Mouse (Mus musculus) natural killer cell, adult 2 months (primary cell): Measurements from ENCODE around the gene Snx12.

ENCODE experiments used
- DNase-seq, 2 experiments: peaks; one replicate each; pipeline ENCODE4 v3.0.0; 2022; ENCODE audit warnings: low spot score in 2 of 2

Gene Snx12

DNA sequence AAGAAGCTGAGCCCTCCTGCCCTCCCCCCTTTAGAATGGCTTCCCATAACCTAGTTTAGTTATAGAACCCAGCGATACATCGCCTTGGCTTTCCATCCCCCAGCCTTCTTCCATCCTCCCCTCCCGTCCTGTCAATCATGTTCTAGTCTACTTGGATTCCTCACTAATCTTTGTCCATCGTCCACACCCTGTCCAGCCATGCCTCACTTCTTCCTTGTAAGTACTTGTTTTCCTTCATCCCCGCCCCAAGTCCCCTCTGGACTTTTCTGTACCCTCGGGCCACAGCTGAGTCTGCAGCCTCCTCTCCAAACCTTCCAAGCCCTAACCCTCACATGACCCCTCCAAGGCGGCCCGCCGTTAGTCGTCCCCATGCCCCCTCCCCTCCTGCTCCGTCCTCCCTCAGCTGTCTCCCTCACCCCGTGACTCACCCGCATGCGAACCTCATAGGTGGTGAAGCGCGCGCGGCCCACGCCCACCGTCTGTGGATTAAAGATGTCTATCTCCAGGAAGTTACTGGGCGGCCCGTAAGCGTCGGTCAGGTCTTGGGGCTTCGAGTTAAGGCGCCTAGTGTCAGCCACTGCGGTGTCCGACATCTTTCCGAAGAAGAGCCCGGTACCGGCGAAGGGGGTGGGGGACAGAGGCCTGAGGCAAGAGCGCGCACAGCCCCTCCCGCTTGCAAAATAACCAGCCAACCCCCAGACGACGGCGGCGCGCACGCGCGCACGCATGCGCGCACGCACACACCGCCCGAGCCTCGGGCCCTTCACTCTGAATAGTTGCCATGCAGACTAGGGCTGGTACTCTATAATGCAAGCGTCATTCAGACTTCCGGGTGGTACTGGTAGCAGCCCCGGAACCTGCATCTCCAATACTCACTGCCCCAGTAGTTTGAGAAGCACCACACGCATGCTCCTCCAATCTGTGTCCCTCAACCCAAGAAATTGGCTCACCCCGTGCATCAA lies at the start of gene Snx12:
Gene Snx12 (minus strand): TSS at position 730 of the 962 bp plus-strand sequence.
- peak; percentile 84 to 87 for DNase-seq

DNA sequence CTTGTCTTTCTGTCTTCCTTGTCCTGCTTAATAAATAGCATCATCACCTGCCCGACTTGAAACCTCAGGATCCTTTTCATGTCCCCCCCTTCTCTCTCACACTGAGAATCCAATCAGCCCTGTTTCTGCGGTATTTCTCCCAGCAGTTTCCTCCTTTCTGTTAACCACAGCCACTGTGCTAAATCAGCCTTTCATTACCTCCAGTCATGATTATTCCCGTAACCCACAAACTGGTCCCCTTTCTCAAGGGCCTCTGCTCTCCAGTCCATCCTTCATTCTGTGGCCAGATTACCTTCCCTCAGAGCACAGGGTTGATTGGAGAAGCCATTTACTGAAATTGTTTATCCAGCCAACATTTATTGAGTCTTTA lies 46.4 kb upstream of the Snx12 start, which contains the start of gene Gm20489:
Gene Gm20489 (minus strand): TSS at position 269 of the 370 bp plus-strand sequence.
- no peak for DNase-seq

DNA sequence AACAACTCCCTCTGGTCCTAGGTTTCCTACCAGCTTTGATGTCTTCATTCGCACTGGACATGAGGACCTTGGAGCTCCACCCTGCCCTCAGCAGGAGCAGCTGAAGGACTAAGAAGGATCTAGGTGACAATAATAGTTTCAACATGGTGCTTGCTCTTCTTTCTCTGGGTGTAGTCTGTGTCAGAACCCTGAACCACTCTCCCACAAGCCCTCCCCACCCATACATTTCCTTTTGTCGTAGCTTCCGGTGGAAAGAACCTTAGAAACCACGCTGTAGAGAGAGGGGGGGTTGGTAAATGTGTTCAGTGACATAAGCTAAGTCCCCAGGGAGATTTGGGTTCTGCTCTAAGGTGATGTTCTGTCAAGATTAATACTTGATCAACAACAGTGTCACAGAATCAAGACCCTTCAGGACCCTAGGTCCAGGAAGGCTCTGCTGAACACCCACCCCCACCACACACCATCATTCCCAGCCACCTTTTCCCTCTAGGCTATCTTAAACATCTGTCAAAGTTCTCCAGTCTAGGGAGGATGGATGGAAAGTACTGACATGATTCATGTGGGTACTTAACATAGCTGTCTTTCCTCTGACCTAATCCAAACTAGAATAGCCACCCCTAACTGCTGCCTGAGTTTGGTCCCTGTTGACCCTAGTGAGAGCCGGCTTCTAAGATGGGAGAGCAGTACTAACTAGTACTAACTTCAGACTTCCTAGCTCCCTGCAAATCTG lies 45.8 kb upstream of the Snx12 start, which contains the start of gene Il2rg:
Gene Il2rg (minus strand): TSS at position 231 of the 730 bp plus-strand sequence.
- DNase-seq, result peak; percentile 79 to 82

DNA sequence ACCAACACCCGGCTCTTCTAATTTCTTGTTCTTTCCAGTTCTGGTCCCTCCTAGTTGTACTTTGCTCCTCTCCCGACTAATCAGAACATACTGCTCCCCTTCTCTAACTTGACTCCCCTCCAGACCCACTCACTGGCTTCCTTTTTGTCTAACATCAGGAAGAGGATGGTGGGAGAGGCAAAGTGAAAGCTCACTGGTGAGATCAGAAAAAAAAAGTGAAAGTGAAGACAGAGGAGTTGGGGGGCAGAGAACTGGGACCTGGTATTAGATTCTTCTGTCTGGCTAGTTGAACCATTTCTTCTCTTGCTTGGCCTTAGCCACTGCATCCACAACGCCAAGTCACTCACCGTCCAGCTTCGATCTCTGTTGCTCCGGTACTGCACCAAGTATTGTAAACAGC lies 44.3 kb upstream of the Snx12 start:
- DNase-seq, result no peak

DNA sequence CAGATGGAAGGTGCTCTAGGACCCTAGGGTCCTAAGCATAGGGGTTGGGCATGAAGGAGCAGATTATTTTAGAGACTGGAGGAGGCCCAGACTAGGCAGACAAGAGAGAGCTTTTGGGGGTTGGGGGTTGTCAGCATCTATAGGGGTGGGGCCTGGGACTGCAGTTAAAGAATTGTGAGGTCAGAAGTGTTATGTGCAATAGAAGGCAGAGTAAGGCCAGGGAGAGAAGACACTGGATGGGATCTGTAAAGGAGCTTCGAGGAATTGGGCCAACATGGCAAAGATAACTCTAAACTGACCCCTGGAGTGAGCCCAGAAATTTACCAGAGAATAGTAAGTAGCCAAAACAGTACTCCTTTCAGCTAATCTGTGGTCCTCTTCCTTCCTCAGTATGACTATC lies 41.5 kb upstream of the Snx12 start, which contains the start of gene Gm614:
Gene Gm614 (minus strand): TSS at position 101 of the 400 bp plus-strand sequence.
- no peak for DNase-seq

DNA sequence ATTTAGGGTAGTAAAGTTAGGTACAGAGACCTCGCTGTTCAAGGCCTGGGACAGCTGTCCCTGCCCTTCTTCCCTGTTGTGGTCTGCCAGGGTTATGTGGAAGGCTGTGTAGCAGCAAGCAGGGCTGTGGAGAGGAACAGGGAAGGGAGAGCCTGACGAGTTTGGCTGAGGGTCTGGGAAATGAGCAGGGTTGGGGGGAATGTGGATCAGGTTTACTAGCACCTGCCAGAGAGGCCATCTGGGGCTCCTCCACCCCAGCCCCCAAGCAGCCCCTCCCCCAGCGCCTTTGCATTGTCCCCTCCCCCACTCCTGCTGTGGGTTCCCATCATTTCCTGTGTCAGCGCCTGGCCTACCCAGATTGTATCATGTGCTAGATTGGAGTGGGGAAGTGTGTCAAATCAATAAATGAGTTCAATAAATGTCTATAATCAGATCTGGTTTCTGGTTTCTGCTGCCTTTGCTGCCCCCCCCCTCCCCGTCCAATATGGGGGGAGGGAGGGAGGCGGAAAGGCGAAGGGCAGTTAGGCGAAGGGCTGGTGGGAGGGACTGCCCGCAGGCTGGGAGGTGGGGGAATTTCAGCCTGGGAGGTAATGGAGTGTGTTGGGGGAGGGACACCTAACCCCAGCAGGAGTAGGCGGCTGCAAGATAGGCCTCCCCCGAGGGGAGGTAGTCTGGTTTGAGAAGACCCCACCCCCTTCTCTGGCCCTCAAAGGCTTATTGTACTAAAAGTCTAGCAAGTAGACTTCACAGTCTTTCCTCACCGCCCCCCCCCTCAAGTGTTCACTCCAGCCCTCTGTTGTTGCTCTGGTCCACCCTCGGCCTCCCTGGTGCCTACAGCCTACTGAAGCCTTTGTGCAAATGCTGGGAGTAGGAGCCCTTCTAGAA lies 38.3 kb upstream of the Snx12 start:
- no peak for DNase-seq

DNA sequence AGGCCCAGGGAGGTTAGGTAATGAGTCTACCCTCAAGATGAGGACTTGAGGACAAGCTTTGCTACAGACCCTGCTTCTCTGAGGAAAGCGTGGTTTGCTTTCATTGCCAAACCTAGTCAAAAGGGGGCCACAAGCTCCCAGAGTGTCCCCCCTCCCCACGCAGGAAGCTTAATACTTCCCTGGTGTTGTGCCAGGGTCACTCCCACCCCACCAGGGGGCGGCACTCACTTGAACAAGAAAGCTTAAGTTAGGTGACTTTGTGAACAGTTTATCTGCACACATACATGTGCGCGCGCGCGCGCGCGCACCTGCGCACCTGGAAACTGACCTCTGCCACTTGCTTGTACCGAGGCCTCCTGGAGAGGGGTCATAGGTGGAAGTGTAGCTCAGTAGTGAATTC lies 34.2 kb upstream of the Snx12 start:
- peak; percentile 27 to 50 for DNase-seq

DNA sequence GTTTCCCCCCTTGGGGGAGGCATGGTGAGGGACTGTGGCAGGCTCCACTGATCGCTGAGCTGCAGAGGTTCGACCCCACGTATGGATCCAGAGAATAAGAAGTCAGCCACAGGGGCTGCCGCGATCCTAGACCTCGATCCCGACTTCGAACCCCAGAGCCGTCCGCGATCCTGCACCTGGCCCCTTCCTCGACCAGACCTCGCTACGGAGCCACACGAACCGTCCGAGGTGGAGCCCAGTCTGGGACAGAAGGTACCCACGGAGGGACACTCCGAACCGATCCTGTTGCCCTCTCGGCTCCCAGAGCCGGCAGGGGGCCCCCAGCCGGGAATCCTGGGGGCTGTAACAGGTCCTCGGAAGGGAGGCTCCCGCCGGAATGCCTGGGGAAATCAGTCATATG lies 32.4 kb upstream of the Snx12 start:
- DNase-seq, result no peak

DNA sequence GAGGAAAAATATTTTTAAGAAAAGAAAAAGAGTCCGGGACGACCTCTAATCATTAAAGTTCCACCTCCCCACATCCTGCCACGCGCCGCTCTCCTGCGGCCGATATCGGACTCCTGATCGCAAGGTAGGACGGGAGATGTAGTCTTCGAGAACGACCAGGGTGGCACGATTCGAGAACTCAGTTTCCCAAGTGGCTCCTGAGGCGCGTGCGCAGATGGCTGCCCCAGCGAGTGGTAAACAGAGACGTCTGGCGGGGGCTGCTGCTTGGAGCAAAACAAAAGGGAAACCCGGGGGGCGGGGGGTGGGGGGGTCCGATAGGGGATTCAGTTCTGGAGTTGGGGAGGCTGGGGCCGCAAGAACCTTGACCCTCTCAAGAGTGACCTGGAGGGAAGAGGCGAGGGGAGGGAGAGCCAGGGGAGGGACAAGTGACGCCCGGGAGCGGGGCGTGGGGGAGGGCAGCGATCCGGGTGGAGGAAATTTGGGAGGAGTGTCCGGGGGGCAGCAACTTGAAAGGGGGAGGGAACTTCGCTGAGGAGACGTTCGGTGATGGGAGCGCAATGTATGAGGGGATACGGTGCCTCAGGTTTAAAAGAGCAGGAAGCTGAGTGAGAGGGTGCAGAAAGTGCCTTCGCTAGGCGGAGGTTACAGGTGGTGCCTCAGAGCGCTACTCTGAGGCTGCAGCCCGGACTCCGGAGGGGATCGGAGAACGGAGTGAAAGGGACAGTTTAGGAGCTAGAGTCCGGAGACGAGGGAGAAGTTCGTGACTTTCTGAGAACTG lies 31.8 kb upstream of the Snx12 start, which contains the start of gene Foxo4:
Gene Foxo4 (plus strand): TSS at position 577 of the 778 bp plus-strand sequence.
- DNase-seq, result peak; percentile 72 to 81

DNA sequence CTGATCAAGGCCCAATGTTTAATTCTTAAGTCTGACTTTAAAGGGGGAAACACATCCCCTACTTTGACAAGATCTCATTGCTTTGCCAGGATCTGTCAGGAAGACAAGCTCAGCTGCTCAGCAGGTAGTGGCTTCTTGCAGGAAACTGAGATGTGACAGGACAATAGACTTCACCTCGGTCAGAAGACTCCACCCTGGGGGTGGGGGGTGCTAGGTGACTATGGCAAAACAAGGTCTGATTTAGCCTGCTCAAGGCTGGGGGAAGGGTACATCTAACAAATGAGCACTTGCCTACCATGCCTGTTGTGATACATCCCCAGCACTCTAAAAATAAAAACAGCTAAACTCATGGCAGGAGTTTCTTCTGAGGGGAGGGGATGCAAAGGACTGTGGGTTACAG lies 22.6 kb upstream of the Snx12 start:
- no peak for DNase-seq

DNA sequence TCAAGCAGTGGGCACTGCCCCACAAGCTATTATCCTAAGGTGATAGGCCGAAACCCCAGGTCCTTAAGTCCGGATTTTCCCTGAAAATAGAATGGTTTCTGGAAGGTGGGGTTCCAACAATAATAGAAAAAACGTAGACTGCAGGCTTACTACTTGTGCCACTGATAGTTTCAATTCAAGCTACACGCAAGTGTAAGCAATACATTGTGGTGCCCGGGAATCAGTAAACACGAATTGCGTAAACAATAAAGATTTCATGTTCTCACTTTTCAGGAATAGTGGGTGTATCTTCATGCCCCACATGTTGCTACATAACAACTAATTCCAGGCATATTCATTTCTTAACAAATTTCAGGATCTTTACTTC lies 416 bp upstream of the Snx12 start:
- no peak for DNase-seq

DNA sequence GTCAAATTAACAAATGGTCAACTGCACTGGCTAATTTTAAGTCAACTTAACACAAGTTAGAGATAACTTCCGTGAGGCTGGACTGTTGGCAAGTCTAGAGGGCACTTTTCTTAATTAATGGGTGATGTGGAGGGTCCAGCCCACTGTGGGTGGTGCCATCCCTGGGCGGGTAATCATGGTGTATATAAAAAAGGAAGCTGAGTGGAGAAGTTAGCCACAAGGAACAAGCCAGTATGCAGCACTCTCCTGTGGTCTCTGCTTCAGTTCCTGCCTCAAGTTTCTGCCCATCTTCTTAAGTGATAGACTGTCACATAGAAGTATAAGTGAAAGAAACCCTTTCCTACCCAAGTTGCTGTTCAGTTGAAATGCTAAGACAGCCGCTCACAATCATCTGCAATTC lies 33.1 kb downstream of the Snx12 start:
- DNase-seq, result no peak

DNA sequence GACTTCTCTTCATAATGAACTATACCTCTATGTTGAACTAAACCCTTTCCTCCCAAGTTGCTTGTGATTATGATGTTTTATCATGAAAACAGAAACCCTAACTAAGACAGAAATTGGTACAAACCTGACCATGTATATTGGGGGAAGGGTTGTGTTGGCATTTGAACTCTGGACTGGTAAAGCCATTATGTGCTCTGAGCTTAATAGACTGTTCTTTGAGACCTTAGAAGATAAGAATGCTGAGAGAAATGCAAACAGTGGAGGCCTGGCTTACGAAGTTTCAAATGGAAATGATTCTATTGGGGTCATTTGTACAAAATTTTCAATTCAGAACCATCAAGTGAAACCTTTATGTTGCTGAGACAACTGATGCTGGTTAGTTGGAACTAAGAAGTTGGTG lies 34.7 kb downstream of the Snx12 start:
- DNase-seq, result no peak

DNA sequence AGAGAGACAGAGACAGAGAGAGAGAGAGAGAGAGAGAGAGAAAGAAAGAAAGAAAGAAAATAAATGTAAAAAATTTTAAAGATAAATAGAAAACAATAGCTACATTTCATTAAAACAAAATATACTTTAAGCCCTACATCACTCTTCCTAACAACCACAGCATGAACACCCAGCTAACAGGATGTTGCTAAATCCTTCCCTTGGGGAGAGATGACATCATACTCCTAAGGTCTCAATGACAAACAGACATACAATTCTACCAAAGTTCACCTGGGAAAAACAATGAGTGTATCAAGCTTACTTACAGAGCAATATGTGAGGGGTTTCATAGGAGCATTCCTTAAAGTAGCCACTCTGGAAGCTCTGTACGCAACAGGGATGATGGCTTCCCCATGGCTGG lies 49.0 kb downstream of the Snx12 start:
- DNase-seq, result no peak

DNA sequence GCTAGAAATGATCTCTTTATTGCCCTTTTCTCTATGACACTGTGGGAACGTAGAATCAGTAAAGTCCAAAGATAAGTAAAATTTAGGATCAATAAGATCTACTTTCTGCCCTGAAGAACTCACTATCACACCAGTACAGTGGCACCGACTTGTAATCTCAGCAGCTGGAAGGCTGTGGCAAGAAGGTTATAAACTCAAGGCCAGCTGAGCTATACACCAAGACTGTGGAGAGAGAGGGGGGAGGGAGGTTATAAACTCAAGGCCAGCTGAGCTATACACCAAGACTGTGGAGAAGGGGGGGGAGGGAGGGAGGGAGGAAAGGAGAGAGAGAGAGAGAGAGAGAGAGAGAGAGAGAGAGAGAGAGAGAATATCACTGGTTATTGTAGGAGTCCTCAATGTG lies 53.9 kb downstream of the Snx12 start:
- DNase-seq, result no peak

DNA sequence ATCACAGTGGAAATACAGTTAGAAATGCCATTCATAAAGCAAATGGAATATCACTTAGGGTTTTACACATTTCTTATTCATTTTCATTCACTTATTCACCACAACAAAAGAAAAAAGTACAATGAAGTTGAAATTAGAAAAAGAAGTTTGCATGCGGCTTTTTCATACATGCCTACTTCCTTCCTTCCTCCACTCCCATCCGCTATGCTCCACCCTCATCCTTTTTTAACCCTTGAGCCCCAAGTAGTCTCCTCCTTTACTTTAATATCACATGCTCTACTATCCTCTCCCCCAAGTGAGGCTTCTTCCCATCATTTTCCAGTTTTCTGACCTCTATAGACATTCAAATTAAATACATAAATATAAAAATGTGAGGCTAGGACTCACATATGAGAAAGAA lies 58.6 kb downstream of the Snx12 start:
- no peak for DNase-seq

DNA sequence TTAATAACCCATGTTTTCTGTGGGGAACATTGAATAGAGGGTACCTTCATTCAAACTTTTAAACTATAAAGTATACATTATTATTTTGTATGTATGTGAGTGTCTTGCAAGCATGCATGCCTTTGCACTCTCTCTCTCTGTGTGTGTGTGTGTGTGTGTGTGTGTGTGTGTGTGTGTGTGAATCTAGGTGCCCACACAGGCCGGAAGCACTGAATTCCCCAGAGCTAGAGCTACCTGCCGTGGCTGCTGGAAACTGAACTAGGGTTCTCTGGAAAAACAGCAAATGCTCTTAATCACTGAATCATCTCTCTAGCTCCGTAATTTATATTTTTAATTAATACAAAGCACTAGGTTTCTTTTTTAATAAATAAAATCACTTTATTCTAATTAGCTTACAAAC lies 59.1 kb downstream of the Snx12 start:
- DNase-seq, result peak; percentile 1 to 20

DNA sequence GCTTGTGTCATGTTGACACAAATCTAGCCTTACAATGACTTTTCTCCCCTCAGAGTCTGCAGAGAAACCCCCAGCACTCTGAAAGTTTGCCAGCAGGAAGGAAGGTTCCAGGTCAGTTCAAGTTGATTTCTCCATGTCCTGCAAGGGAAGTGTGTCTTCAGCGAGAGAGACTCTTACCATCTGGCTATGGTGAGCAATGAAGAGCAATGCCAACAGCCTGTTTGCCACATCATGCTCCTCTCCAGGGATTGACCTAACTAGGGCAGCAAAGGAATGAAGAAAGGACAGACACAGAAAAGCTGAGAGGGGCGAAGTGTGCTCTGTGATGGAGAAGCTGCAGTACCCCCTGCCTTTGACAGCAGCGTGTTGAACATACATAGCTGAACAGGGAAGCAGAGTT lies 59.8 kb downstream of the Snx12 start:
- DNase-seq, result no peak

DNA sequence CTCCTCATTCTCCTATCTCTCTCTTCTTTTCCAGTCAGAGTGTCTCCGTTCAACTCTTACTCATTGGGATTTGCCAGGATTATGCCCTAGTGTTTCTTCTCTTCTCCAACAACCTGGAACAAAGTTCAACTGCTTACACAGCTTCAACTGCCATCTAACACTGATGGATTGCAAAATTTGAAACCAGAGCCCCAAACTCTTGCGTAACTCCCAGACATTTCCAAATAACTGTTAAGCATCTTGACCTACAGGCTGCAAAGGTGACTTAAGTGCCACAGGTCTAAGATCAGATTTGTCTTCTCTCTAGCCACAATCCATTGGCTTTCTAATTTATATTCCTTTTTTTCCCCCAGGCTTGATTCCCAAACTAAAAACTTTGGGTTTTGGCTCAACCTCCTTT lies 64.9 kb downstream of the Snx12 start:
- no peak for DNase-seq

DNA sequence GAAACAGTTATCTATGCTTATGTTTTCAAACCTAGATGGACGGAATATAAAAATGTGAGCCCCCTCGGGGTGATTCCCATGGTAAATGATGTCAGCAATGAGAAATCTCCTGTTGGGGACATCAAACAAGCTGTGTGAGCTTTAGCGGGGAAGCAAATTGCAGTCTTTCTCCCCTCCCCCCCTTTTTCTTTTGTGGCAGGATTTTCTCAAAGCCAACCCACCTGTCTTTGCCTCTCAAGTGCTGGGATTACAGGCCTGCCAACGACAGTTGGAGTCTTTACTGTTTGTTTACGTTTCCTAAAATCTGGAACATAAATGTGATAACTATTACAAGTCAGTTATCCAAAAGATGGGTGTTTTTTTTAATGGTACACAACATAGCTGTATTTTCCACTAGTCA lies 66.0 kb downstream of the Snx12 start:
- DNase-seq, result no peak

DNA sequence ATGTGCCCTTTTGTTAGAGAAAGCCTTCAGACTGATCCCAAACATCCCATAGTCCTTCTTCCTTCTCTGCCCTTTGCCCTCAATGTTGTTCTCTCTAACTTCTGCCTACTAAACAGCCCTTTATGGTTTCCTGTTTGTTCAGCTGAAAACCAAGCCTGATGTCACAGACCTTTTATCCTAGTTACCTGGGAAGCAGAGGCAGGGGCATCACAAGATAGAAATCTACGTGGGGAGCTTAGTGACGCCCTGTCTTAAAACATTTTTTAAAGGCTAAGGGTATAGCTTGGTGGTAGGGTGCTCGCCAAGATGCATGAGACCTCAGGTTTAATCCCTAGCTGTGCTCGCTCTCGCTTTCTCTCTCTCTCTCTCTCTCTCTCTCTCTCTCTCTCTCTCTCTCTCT lies 74.9 kb downstream of the Snx12 start:
- no peak for DNase-seq
